Mouse (Mus musculus): ENCODE data around the gene Csnk2a1. TPM values are rescaled to one million over a fixed set of nuclear protein-coding genes. Genes with fewer than 3 reads are reported as not detected.
A peak's percentile ranks its signal among the peaks of the same experiment; 100 is the strongest.

Csnk2a1 gene
- total and polyA plus RNA-seq, 3 experiments = 88.5 to 130 TPM; not detected in 1

GRCm38 (mm10) chr2:152312996-152313395 lies 86.4 kb downstream of the Csnk2a1 start:
- Histone ChIP-seq H3K27ac (ENCODE audit: control insufficient read depth, low read depth, low read length) (no peak overlapping the region), H3K27me3 (ENCODE audit: control insufficient read depth in 1 of 2, insufficient read depth in 2 of 2, low read length in 2 of 2) (no peaks in the 10 kb centered on the region), H3K79me2 (ENCODE audit: control insufficient read depth, insufficient read depth, low read length, poor library complexity) (no peaks in the 10 kb centered on the region), H3K9me3 (replicated peaks; ENCODE audit: insufficient read depth, low read length) (no peaks in the 10 kb centered on the region), H3K4me3 (ENCODE audit: control insufficient read depth in 1 of 2, insufficient read depth in 1 of 2, low read depth in 2 of 2, low read length in 2 of 2) (no peak overlapping the region), H3K4me1 (ENCODE audit: control insufficient read depth in 1 of 2, insufficient read depth in 2 of 2, low read length in 2 of 2) (no peaks in the 10 kb centered on the region), H3K36me3 (ENCODE audit: control insufficient read depth in 1 of 2, insufficient read depth in 2 of 2, low read length in 2 of 2) (peaks cover 0 to 21% of the 10 kb centered on the region in 2 experiments; a peak in 2 of 4 replicates), H3K9ac (ENCODE audit: control insufficient read depth, low read depth, low read length, poor library complexity, severe bottlenecking) (no peak overlapping the region)
- DNase-seq (ENCODE audit: low read depth, low spot score) = no peak
- TF ChIP-seq POLR2A (IDR thresholded peaks at IDR 0.05; ENCODE audit: control insufficient read depth in 1 of 2, insufficient read depth in 1 of 2, low read depth in 1 of 2, low read length in 2 of 2, poor library complexity in 1 of 2) = peak in 1 of 2 experiments; percentile 33; a peak in 2 of 4 replicates
- no peak for TF ChIP-seq MAX (IDR thresholded peaks at IDR 0.05; ENCODE audit: low read length)

- Histone ChIP-seq H3K27ac (ENCODE audit: control insufficient read depth, low read depth, low read length) (no peak overlapping the region), H3K27me3 (ENCODE audit: control insufficient read depth in 1 of 2, insufficient read depth in 2 of 2, low read length in 2 of 2) (no peaks in the 10 kb centered on the region), H3K9ac (ENCODE audit: control insufficient read depth, low read depth, low read length, poor library complexity, severe bottlenecking) (no peak overlapping the region), H3K4me3 (ENCODE audit: control insufficient read depth in 1 of 2, insufficient read depth in 1 of 2, low read depth in 2 of 2, low read length in 2 of 2) (no peak overlapping the region), H3K9me3 (replicated peaks; ENCODE audit: insufficient read depth, low read length) (no peaks in the 10 kb centered on the region), H3K79me2 (ENCODE audit: control insufficient read depth, insufficient read depth, low read length, poor library complexity) (no peaks in the 10 kb centered on the region), H3K4me1 (ENCODE audit: control insufficient read depth in 1 of 2, insufficient read depth in 2 of 2, low read length in 2 of 2) (no peaks in the 10 kb centered on the region), H3K36me3 (ENCODE audit: control insufficient read depth in 1 of 2, insufficient read depth in 2 of 2, low read length in 2 of 2) (peaks cover 0 to 14% of the 10 kb centered on the region in 2 experiments; a peak in 2 of 4 replicates)
- DNase-seq (ENCODE audit: low read depth, low spot score) = no peak
- TF ChIP-seq ZNF384 (IDR thresholded peaks at IDR 0.05; ENCODE audit: low read depth, low read length) (no peak), POLR2A (IDR thresholded peaks at IDR 0.05; ENCODE audit: control insufficient read depth in 1 of 2, insufficient read depth in 1 of 2, low read depth in 1 of 2, low read length in 2 of 2, poor library complexity in 1 of 2) (no peak; a peak in 1 of 4 replicates), RAD21 (IDR thresholded peaks at IDR 0.05; ENCODE audit: low read depth, low read length) (no peak), ZMIZ1 (IDR thresholded peaks at IDR 0.05; ENCODE audit: low read depth, low read length) (peak; percentile 28; the same call in 1 of the 2 replicates), EP300 (IDR thresholded peaks at IDR 0.05; ENCODE audit: low read depth in 1 of 2, low read length in 2 of 2) (no peak), NRF1 (IDR thresholded peaks at IDR 0.05; ENCODE audit: insufficient read depth, low read depth, low read length, poor library complexity, severe bottlenecking) (no peak), POLR2AphosphoS2 (IDR thresholded peaks at IDR 0.05; ENCODE audit: low read length) (0 out of 2 replicates have a peak, but pooled peaks have one; percentile 50), CTCF (IDR thresholded peaks at IDR 0.05 in 2 of 3, conservative IDR thresholded peaks at IDR 0.05 in 1 of 3; ENCODE audit: control insufficient read depth in 1 of 3, insufficient read depth in 1 of 3, low read depth in 2 of 3, low read length in 3 of 3, poor library complexity in 1 of 3, severe bottlenecking in 1 of 3) (no peak), MAX (IDR thresholded peaks at IDR 0.05; ENCODE audit: low read length) (no peak)
These were observed 87.3 kb downstream of the Csnk2a1 start for GRCm38 (mm10) chr2:152313926-152314325.

GRCm38 (mm10) chr2:152317054-152317453 lies 90.4 kb downstream of the Csnk2a1 start:
- TF ChIP-seq E2F4 (IDR thresholded peaks at IDR 0.05; ENCODE audit: borderline replicate concordance, low read depth, low read length) (no peak), SIN3A (IDR thresholded peaks at IDR 0.05; ENCODE audit: low read length) (no peak), RCOR1 (IDR thresholded peaks at IDR 0.05; ENCODE audit: low read depth, low read length) (no peak), ZMIZ1 (IDR thresholded peaks at IDR 0.05; ENCODE audit: low read depth, low read length) (no peak), BHLHE40 (IDR thresholded peaks at IDR 0.05; ENCODE audit: borderline replicate concordance, low read depth, low read length) (no peak), GATA1 (IDR thresholded peaks at IDR 0.05; ENCODE audit: low read depth, low read length) (no peak), UBTF (IDR thresholded peaks at IDR 0.05; ENCODE audit: borderline replicate concordance, insufficient read depth, low read depth, low read length) (no peak), ETS1 (IDR thresholded peaks at IDR 0.05; ENCODE audit: low read depth, low read length) (no peak), HCFC1 (IDR thresholded peaks at IDR 0.05; ENCODE audit: low read depth, low read length) (no peak), CTCF (IDR thresholded peaks at IDR 0.05 in 2 of 3, conservative IDR thresholded peaks at IDR 0.05 in 1 of 3; ENCODE audit: control insufficient read depth in 1 of 3, insufficient read depth in 1 of 3, low read depth in 2 of 3, low read length in 3 of 3, poor library complexity in 1 of 3, severe bottlenecking in 1 of 3) (no peak), MAX (IDR thresholded peaks at IDR 0.05; ENCODE audit: low read length) (no peak), CHD1 (IDR thresholded peaks at IDR 0.05; ENCODE audit: low read depth, low read length) (no peak), NRF1 (IDR thresholded peaks at IDR 0.05; ENCODE audit: insufficient read depth, low read depth, low read length, poor library complexity, severe bottlenecking) (no peak)
- Histone ChIP-seq H3K4me1 (ENCODE audit: control insufficient read depth in 1 of 2, insufficient read depth in 2 of 2, low read length in 2 of 2) (no peaks in the 10 kb centered on the region), H3K27me3 (ENCODE audit: control insufficient read depth in 1 of 2, insufficient read depth in 2 of 2, low read length in 2 of 2) (no peaks in the 10 kb centered on the region), H3K9me3 (replicated peaks; ENCODE audit: insufficient read depth, low read length) (no peaks in the 10 kb centered on the region), H3K4me3 (ENCODE audit: control insufficient read depth in 1 of 2, insufficient read depth in 1 of 2, low read depth in 2 of 2, low read length in 2 of 2) (no peak overlapping the region), H3K79me2 (ENCODE audit: control insufficient read depth, insufficient read depth, low read length, poor library complexity) (no peaks in the 10 kb centered on the region), H3K36me3 (ENCODE audit: control insufficient read depth in 1 of 2, insufficient read depth in 2 of 2, low read length in 2 of 2) (peaks cover 0 to 3% of the 10 kb centered on the region in 2 experiments; a peak in 2 of 4 replicates), H3K27ac (ENCODE audit: control insufficient read depth, low read depth, low read length) (no peak overlapping the region), H3K9ac (ENCODE audit: control insufficient read depth, low read depth, low read length, poor library complexity, severe bottlenecking) (no peak overlapping the region)
- no peak for DNase-seq (ENCODE audit: low read depth, low spot score)

All from MEL (cell line).